Mouse (Mus musculus) limb, embryonic 15.5 days (tissue): ENCODE measurements at regions not wholly inside any gene's neighbourhood (a gene's known extent, or its start where the extent isn't known, plus 50 kb on each side); places are given as distances from the start of the nearest gene placed in this dataset.
"Not testable (repeated sequence)": the region's sequence is repeated elsewhere in the genome, so short reads cannot be mapped to it uniquely, and the experiment has no call there.

Experiments
- ATAC-seq: fragments of 200-750 bp; cut with Nextera tagmentation; 2 replicates; pipeline ENCODE4 v1.8.0; 2017; ENCODE audit warnings: low read depth, moderate TSS enrichment; ENCODE audit not compliant: insufficient number of reproducible peaks, low FRiP score, low TSS enrichment
- H3K27ac ChIP-seq: fragments of 300-500 bp; sonication (generic); 2 replicates; pipeline ENCODE4 v1.5.1; 2015; ENCODE audit warnings: moderate library complexity, mild to moderate bottlenecking, inconsistent platforms
- H3K27me3 ChIP-seq: fragments of 300-500 bp; sonication (generic); 2 replicates; pipeline ENCODE4 v1.6.1; 2015; ENCODE audit warnings: inconsistent platforms
- H3K36me3 ChIP-seq: fragments of 300-500 bp; sonication (generic); 2 replicates; pipeline ENCODE4 v1.6.1; 2015; ENCODE audit warnings: inconsistent platforms
- H3K4me1 ChIP-seq: fragments of 300-500 bp; sonication (generic); 2 replicates; pipeline ENCODE4 v1.6.1; 2015; ENCODE audit warnings: inconsistent platforms
- H3K4me2 ChIP-seq: fragments of 300-500 bp; sonication (generic); 2 replicates; pipeline ENCODE4 v1.6.1; 2015; ENCODE audit warnings: mild to moderate bottlenecking, inconsistent platforms
- H3K4me3 ChIP-seq: fragments of 300-500 bp; sonication (generic); 2 replicates; pipeline ENCODE4 v1.5.1; 2015; ENCODE audit warnings: mild to moderate bottlenecking, inconsistent platforms
- H3K9ac ChIP-seq: fragments of 300-500 bp; sonication (generic); 2 replicates; pipeline ENCODE4 v1.6.1; 2015; ENCODE audit warnings: inconsistent platforms
- H3K9me3 ChIP-seq: fragments of 300-500 bp; sonication (generic); 2 replicates; pipeline ENCODE4 v1.6.1; 2016; ENCODE audit warnings: inconsistent platforms
- WGBS: fragments of 180-500 bp; shearing (Covaris S2); methylation state at CpG from one replicate; pipeline ENCODE4 v1.1.7; 2015; 5-methylcytosine and 5-hydroxymethylcytosine counted together

DNA sequence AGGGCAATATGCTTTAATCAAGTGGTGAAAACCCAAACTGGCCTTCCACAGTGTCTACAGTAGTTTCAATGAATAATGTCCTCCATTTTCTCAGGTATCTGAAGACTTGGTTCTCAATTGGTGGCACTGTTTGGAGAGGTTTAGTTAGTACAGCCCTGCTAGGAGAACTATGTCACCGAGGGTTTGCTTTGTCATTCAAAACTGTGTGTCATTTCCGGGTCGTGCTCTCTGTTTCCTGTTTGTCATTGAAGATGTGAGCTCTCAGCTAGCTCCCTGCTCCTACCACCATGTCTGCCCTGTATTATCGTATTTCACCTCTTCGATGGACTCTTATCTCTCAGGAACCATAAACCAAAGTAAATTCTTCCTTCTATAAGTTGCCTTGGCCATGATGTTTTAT is 79.3 kb upstream of the Creb5 start:
- 0 out of 2 replicates have a peak, but pooled peaks cover 3% of the 10 kb centered on the region for H3K27me3 ChIP-seq
- no peak overlapping the region for H3K27ac ChIP-seq
- H3K4me2 ChIP-seq: no peak overlapping the region
- H3K36me3 ChIP-seq: no peaks in the 10 kb centered on the region
- H3K4me3 ChIP-seq: no peak overlapping the region
- H3K9ac ChIP-seq: no peak overlapping the region
- no peaks in the 10 kb centered on the region for H3K9me3 ChIP-seq
- peaks cover 18% of the 10 kb centered on the region for H3K4me1 ChIP-seq
- ATAC-seq: no peak
- 79% methylated on average over 5 of the region's 5 CpGs for WGBS

DNA sequence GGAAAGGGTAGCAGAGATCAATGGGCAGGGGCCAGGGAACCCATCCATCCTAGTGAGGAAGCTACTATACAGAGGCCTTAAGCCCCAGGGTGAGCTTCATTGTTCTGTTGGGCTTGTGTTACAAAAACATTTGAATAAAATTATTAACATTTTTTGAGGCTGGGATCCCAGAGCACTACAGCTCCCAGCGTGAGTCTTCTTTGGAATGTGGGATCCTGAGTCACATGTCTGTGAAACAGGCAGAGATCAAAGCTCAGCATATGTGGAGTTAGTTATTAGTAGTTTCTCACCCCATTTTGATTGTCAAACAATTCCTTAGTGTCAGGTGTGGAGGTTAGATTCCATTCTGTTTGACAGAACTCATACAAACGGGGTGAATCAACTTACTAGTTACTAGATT is 79.7 kb upstream of the Creb5 start:
- Histone ChIP-seq H3K9ac (no peak overlapping the region), H3K4me1 (peaks cover 20% of the 10 kb centered on the region), H3K36me3 (no peaks in the 10 kb centered on the region), H3K27me3 (0 out of 2 replicates have a peak, but pooled peaks cover 3% of the 10 kb centered on the region), H3K4me2 (no peak overlapping the region), H3K4me3 (no peak overlapping the region), H3K9me3 (no peaks in the 10 kb centered on the region), H3K27ac (no peak overlapping the region)
- 45% methylated on average over 2 of the region's 2 CpGs for WGBS
- ATAC-seq: no peak

DNA sequence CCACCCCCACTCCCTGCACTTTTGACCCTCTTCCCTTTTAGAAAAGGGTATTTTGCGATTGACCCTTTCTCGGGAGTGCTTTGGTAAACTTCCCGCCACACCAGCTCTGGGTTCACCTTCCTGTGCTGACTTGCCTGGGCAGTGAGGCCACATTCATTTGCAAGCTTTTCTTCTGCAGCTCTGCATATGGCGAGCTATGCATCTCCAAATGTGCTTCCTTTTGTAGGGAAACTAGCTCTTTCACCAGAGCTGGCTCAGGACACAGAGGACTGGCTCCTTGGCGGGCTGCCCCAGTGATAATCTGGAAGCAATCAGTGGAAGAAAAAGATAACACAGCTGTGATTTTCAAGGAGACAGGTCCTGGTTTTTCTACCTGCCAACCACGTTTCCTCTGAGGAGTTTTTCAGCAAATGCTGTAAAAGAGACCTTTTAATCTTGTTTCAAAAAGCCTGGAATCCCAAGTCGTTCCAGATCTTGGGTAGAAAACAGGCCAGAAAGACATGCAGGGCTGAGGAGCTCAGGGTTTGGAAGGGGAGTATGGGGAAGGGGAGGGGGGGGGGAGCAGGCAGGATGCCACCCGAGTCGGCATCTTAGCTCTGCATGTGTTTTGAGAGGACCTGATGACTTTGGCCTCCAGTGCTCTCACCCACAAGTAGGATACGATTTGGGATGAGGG is 85.7 kb upstream of the Creb5 start:
- Histone ChIP-seq H3K4me1 (peaks cover 22% of the 10 kb centered on the region), H3K4me3 (no peak overlapping the region), H3K9ac (no peak overlapping the region), H3K36me3 (no peaks in the 10 kb centered on the region), H3K4me2 (no peak overlapping the region), H3K27ac (peak overlapping the region; percentile 43), H3K27me3 (no peaks in the 10 kb centered on the region), H3K9me3 (no peaks in the 10 kb centered on the region)
- WGBS: 9% methylated on average over 10 of the region's 10 CpGs
- no peak for ATAC-seq

DNA sequence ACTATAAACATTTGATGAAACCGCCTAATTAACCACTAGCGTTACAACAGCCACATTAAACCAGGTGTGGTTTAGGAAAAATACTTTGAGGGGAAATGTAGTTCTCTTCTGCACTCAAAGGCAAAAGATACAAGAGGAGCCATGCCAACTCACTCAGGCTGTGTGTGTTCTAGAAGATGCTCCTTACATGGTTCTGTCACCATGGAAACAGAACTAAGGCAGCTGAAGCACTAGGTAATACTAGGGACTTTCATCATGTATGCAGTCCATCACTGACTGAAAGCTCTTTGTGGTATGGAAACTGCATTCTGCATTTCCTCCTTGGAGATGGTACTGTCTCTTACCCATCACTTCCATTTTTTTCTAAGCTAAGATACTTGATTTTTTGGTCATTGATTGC is 87.6 kb upstream of the Creb5 start:
- 66% methylated on average over 2 of the region's 2 CpGs for WGBS
- Histone ChIP-seq H3K4me3 (no peak overlapping the region), H3K36me3 (no peaks in the 10 kb centered on the region), H3K4me2 (no peak overlapping the region), H3K4me1 (peaks cover 22% of the 10 kb centered on the region), H3K9ac (no peak overlapping the region), H3K9me3 (no peaks in the 10 kb centered on the region), H3K27me3 (no peaks in the 10 kb centered on the region), H3K27ac (no peak overlapping the region)
- no peak for ATAC-seq

DNA sequence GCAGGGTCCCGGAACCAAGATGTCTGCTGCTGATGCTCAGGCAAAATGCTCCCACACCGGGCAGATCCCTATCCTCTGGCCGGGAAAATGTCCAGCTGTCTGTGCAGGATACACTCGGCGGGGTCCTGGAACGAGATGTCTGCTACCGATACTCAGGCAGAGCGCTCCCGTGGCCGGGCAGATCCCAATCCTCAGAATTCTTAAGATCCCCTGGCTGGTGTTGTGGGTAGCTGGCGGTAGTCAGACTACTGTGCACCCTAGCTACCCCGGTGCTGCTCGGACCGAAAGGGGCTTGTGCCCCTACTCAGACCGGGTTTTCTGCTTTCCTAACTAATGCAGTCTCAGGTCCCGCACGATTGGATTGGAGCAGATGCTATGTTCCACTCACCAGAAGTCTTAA is 104.9 kb upstream of the Creb5 start:
- H3K4me1 ChIP-seq, H3K27me3 ChIP-seq, H3K4me2 ChIP-seq, H3K9me3 ChIP-seq, H3K27ac ChIP-seq, H3K36me3 ChIP-seq, ATAC-seq, H3K4me3 ChIP-seq, H3K9ac ChIP-seq: not testable (repeated sequence)
- WGBS: 96% methylated on average over 17 of the region's 17 CpGs

DNA sequence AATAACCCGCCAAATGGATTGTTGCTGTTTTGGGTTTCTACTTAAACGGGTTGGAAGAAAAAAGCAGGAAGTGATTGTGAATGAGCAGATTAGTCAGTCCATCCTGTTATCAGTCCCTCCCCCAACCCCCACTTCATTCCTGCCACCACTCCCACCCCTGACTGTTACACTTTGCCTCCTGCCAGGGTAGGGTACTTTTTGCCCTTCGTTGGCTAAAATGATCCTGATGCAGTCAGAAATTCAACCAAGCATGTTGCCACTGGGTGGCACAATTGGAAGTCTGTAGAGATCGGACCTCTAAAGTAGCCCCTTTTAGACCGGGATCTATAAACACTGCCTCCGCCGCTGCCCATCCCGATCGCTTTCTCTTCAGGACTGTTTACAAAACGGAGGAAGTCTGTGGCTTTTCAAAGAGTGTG is 96.0 kb upstream of the Jazf1 start:
- no peak overlapping the region for H3K27ac ChIP-seq
- H3K27me3 ChIP-seq: no peaks in the 10 kb centered on the region
- no peaks in the 10 kb centered on the region for H3K36me3 ChIP-seq
- 13% methylated on average over 10 of the region's 10 CpGs for WGBS
- no peak overlapping the region for H3K9ac ChIP-seq
- no peaks in the 10 kb centered on the region for H3K9me3 ChIP-seq
- H3K4me1 ChIP-seq: peaks cover 13% of the 10 kb centered on the region; the same call in 1 of the 2 replicates
- H3K4me2 ChIP-seq: peak overlapping the region; percentile 38
- ATAC-seq: no peak
- H3K4me3 ChIP-seq: peak overlapping the region; percentile 23

DNA sequence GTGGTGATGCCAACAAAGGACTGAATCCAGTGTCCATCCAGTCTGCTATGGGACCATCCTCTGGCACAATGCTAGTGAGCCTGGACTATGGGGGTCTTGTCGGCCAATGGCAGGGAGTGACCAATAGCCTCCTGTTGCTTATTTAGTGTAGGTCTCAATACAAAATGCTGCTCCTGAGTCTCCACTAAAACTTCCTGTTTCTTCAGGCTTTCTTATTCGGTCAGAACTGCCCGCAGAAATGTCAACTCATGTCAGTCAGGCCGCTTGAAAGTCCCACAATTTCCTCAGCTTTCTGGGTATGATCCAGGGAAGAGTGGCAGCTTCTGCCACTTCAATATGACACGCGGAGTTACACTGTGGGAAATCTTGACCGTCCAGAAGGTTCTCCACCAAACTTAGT is 94.7 kb upstream of the Jazf1 start:
- no peaks in the 10 kb centered on the region for H3K27me3 ChIP-seq
- 92% methylated on average over 7 of the region's 7 CpGs for WGBS
- 0 out of 2 replicates have a peak, but pooled peaks cover 8% of the 10 kb centered on the region for H3K4me1 ChIP-seq
- no peaks in the 10 kb centered on the region for H3K36me3 ChIP-seq
- no peak for ATAC-seq
- no peaks in the 10 kb centered on the region for H3K9me3 ChIP-seq
- H3K9ac ChIP-seq: no peak overlapping the region
- H3K4me2 ChIP-seq: no peak overlapping the region
- H3K27ac ChIP-seq: no peak overlapping the region
- no peak overlapping the region for H3K4me3 ChIP-seq

DNA sequence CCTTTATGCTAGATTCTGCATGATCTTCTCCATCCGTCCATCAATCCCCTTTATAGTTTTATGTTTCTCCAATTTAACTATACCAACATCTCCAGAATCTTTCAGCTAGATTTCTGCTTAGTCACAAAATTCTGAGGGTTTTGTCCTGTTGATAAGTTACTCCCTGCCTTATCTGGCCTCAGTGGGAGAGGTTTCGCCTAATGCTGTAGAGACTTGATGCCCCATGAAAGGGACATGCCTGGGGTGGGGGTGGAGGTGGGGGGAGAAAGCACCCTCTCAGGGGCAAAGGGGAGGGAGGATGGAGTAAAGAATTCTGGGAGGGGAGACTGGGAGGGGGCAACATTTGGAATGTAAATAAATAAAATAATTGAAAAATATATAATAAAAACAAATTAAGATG is 93.2 kb upstream of the Jazf1 start:
- Histone ChIP-seq H3K4me2 (no peak overlapping the region), H3K9ac (no peak overlapping the region), H3K27me3 (no peaks in the 10 kb centered on the region), H3K9me3 (no peaks in the 10 kb centered on the region), H3K36me3 (no peaks in the 10 kb centered on the region), H3K4me3 (no peak overlapping the region), H3K4me1 (peaks cover 16% of the 10 kb centered on the region; the same call in 1 of the 2 replicates), H3K27ac (no peak overlapping the region)
- 78% methylated on average over 2 of the region's 2 CpGs for WGBS
- no peak for ATAC-seq

DNA sequence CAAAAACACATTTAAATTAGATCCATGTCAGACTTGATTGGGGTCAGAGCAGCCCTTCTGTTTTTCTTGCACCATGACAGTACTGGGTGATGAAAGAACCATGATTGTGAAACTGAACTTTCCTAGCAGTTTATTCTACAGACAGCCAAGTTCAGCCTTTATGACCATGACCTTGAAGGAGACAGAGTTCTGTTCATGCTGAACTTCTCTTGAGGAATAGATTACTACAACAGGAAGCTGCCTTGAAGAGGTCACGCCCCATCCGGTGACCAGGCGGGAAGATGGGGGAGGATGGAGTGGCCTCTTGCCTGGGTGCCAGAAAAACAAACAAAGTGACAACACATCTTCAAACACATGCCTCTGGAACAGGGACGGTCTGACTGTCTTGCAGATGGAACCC is 86.2 kb upstream of the Jazf1 start:
- 65% methylated on average over 4 of the region's 4 CpGs for WGBS
- ATAC-seq: no peak
- Histone ChIP-seq H3K27me3 (no peaks in the 10 kb centered on the region), H3K36me3 (no peaks in the 10 kb centered on the region), H3K4me1 (peaks cover 8% of the 10 kb centered on the region; the same call in 1 of the 2 replicates), H3K9me3 (no peaks in the 10 kb centered on the region), H3K27ac (no peak overlapping the region), H3K4me2 (no peak overlapping the region), H3K4me3 (no peak overlapping the region), H3K9ac (no peak overlapping the region)

DNA sequence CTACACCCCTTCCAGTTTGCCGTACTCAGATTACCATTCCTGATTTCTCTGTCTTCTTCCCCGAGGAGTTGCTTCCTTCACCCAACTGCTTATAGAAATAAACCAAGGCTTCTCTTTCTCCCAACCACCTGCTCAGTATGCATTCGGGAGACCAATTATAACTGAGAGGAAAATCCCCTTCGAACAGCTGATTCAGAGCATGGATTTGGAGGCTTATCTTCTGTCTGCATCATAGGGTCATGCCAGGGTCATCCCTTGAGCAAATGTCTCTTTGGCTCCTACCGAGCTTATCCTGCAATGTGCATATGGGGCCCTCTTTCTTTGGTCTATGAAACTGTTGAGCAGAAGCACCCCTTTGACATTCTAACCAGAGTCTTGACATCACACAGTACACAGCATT is 79.0 kb upstream of the Jazf1 start:
- Histone ChIP-seq H3K4me1 (no peaks in the 10 kb centered on the region), H3K9ac (no peak overlapping the region), H3K9me3 (no peaks in the 10 kb centered on the region), H3K27me3 (no peaks in the 10 kb centered on the region), H3K27ac (no peak overlapping the region), H3K4me2 (no peak overlapping the region), H3K36me3 (no peaks in the 10 kb centered on the region), H3K4me3 (no peak overlapping the region)
- WGBS: 66% methylated on average over 5 of the region's 5 CpGs
- ATAC-seq: 0 out of 2 replicates have a peak, but pooled peaks have one; percentile 35

DNA sequence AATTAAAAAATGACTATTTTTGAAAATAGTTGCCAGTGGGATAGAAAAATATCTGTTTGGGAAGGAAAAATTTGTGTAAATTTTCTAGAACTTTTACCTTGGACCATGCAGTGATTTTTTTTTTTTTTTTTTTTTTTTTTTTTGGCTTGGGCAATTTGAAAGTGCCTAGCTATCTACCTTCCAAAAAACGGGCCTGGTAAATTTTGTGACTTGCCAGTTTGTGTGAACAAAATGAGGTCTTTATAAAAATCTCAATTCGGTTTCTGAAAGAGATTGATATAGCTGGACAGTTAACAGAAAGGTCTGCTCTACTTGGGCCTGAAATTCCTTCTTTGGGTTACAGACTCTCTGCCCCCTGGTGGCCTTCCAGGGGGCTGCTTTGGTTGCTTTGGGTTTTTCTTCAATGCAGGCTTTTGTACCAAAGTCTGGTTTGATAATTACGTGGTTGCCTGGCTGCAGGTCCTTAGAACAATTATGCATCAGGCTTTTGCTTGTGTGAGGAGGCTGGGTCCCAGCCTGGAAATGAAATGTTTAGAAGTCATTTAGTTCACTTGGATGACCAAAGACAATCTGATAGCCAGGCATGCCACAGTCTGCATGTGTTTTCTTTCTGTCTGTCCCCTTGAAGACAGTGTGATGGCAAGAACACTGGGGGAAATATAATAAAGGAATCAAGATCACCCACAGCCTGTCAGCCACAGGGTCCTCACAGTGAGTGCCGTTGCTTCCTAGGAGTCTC is 75.6 kb upstream of the Jazf1 start:
- no peak overlapping the region for H3K9ac ChIP-seq

DNA sequence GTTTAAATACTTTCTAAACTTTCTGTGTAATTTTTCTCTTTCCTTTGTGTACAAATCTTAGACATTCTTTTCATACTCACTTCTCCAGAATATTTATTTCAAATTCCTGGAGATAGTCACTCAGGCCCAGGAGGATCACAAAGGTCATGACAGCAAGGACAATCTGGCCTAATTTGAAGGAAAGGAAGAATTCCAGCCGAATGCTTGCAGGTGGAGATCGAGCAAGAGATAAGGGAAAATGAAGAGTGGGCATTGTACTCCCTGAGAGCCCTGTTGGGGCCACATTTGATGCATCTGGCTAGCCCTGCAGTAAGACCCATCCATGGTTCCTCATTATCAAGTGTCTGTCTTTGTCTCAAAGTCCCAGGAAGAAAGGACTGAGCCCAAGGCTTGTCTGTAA is 66.0 kb upstream of the Jazf1 start:
- 0 out of 2 replicates have a peak, but pooled peaks cover 5% of the 10 kb centered on the region for H3K4me1 ChIP-seq
- H3K27me3 ChIP-seq: no peaks in the 10 kb centered on the region

More for the DNA sequence above, 75.6 kb upstream of the Jazf1 start:
- Histone ChIP-seq H3K4me3 (no peak overlapping the region), H3K27me3 (no peaks in the 10 kb centered on the region), H3K4me1 (no peaks in the 10 kb centered on the region), H3K4me2 (no peak overlapping the region), H3K27ac (no peak overlapping the region), H3K9me3 (no peaks in the 10 kb centered on the region), H3K36me3 (no peaks in the 10 kb centered on the region)
- 25% methylated on average over 4 of the region's 4 CpGs for WGBS
- ATAC-seq: no peak

More for the DNA sequence above, 66.0 kb upstream of the Jazf1 start:
- H3K9me3 ChIP-seq: no peaks in the 10 kb centered on the region
- H3K9ac ChIP-seq: no peak overlapping the region
- H3K4me3 ChIP-seq: no peak overlapping the region
- 60% methylated on average over 2 of the region's 2 CpGs for WGBS
- no peak overlapping the region for H3K27ac ChIP-seq
- H3K36me3 ChIP-seq: no peaks in the 10 kb centered on the region
- no peak for ATAC-seq
- H3K4me2 ChIP-seq: no peak overlapping the region
